Comparison of ENCODE assay signal across 1 mouse cellular context in the genomic region with DNA sequence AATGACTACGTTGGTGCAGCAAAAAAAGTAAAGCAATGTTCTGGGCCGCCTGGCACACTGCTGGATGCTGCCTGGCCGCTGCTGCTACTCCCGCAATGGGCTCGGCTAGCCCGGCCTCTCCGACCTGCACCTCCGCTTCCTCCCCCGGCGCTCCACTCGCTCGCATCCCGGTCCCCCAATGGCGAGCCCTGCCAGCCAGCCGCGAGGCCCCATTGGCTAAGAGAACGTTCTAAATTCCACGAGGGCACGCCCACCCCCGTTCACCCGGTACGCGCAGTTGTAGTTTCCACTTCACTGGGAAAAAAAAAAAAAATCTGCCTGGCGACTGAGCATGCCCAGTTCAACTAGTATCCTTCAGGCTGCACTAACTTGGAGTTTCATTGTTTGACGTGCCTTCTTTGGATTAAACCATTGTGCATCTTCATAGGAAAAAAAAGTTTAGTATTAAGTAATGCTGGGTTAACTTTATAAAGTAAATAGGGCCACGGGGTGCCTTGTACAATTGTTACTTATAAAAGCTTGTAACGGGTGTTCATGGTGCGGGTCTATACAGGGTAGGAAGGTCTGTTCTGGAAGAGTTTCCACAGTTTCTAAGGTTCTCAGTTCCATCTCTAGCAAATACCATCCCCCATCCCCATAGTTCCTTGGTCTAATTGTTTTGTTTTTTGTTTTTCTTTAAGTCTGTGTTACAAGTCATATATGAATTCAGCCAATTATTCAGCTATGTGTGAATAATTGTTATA.
A peak's percentile ranks its signal among the peaks of the same experiment; 100 is the strongest.
TF ChIP-seq lines count a peak whose summit lies in the region.

Hmgn3 (minus strand) TSS at position 240 of the 743 bp plus-strand sequence.

TF ChIP-seq in CH12.LX, 34 proteins besides CTCF, POLR2A, EP300 and RAD21 (continued from another document):
- 0 out of 2 replicates have a peak, but pooled peaks have one; percentile 33 for TF ChIP-seq MXI1 (IDR thresholded peaks at IDR 0.05; ENCODE audit: low read depth, low read length)
- no peak for TF ChIP-seq USF2 (conservative IDR thresholded peaks at IDR 0.05; ENCODE audit: low read depth, low read length)
- peak; percentile 57; the same call in 1 of the 2 replicates for TF ChIP-seq TCF12 (IDR thresholded peaks at IDR 0.05; ENCODE audit: low read depth, low read length)
- TF ChIP-seq TBP (conservative IDR thresholded peaks at IDR 0.05; ENCODE audit: low read depth, low read length): no peak
- TF ChIP-seq BHLHE40 (IDR thresholded peaks at IDR 0.05; ENCODE audit: low read depth, low read length): no peak
- TF ChIP-seq ZMIZ1 (IDR thresholded peaks at IDR 0.05; ENCODE audit: low read depth, low read length): peak; percentile 47
- peak; percentile 77 for TF ChIP-seq NRF1 (IDR thresholded peaks at IDR 0.05; ENCODE audit: low read depth, low read length)
- TF ChIP-seq MYC (IDR thresholded peaks at IDR 0.05; ENCODE audit: low read depth, low read length): no peak
- no peak for TF ChIP-seq ZC3H11A (IDR thresholded peaks at IDR 0.05; ENCODE audit: low read depth, low read length)
- no peak; the same call in 1 of the 2 replicates for TF ChIP-seq SIN3A (IDR thresholded peaks at IDR 0.05; ENCODE audit: low read length)
- no peak for TF ChIP-seq ZKSCAN1 (IDR thresholded peaks at IDR 0.05; ENCODE audit: borderline replicate concordance, low read depth, low read length)
- no peak for TF ChIP-seq KAT2A (IDR thresholded peaks at IDR 0.05; ENCODE audit: insufficient replicate concordance, low read length)
- no peak for TF ChIP-seq GABPA (IDR thresholded peaks at IDR 0.05; ENCODE audit: insufficient replicate concordance, low read depth, low read length)
- no peak for TF ChIP-seq POLR2AphosphoS2 (IDR thresholded peaks at IDR 0.05; ENCODE audit: low read depth, low read length)
- TF ChIP-seq SMC3 (IDR thresholded peaks at IDR 0.05; ENCODE audit: low read depth, low read length): no peak
- no peak for TF ChIP-seq JUN (IDR thresholded peaks at IDR 0.05; ENCODE audit: insufficient read depth, low read depth, low read length)
- TF ChIP-seq ZNF384 (IDR thresholded peaks at IDR 0.05; ENCODE audit: low read depth, low read length): peak; percentile 99
- TF ChIP-seq ELF1 (IDR thresholded peaks at IDR 0.05; ENCODE audit: low read depth, low read length): peak; percentile 56; the same call in 1 of the 2 replicates
- no peak for TF ChIP-seq MAZ (IDR thresholded peaks at IDR 0.05; ENCODE audit: low read depth, low read length)
- TF ChIP-seq CHD1 (IDR thresholded peaks at IDR 0.05; ENCODE audit: low read depth, low read length): no peak
- TF ChIP-seq ETS1 (conservative IDR thresholded peaks at IDR 0.05; ENCODE audit: low read depth, low read length): no peak
- no peak for TF ChIP-seq JUND (conservative IDR thresholded peaks at IDR 0.05; ENCODE audit: low read depth, low read length)
- TF ChIP-seq UBTF (IDR thresholded peaks at IDR 0.05; ENCODE audit: low read depth, low read length): peak; percentile 72; the same call in 1 of the 2 replicates
- no peak for TF ChIP-seq MEF2A (IDR thresholded peaks at IDR 0.05; ENCODE audit: borderline replicate concordance, low read depth, low read length)
- TF ChIP-seq MAFK (IDR thresholded peaks at IDR 0.05; ENCODE audit: insufficient replicate concordance, low read length): no peak
